Mouse (Mus musculus): ENCODE results near the gene Rrp9.

DNA sequence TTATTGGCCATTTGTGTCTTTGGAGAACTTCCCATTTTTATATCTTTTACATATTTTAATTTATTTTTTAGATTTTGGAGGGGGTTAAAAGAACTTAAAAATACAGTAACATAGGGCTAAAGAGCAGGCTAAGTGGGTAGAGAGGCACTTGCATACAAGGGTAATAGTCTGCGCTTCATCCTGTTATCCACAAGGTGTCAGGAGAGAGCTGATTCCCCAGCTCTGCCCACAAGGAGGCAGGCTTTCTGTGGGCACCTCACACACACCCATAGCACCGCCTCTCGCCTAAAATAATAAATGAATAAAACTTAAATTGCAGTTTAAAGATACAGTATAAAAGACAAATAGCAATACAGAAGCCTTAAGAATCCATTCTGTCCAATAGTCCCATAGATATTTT, 56.1 kb downstream of the Rrp9 start:
- no peak for TF ChIP-seq NRF1 (IDR thresholded peaks at IDR 0.05; ENCODE audit: low read depth, low read length)
- no peak for TF ChIP-seq MAZ (IDR thresholded peaks at IDR 0.05; ENCODE audit: low read depth, low read length)
- peak; percentile 76 for TF ChIP-seq RAD21 (IDR thresholded peaks at IDR 0.05; ENCODE audit: low read depth, low read length)
- no peak for TF ChIP-seq ELF1 (IDR thresholded peaks at IDR 0.05; ENCODE audit: low read depth, low read length)

All from CH12.LX (cell line).